Mouse (Mus musculus): ENCODE results near the gene Rapgef2.
A peak's percentile ranks its signal among the peaks of the same experiment; 100 is the strongest.
"Not testable (repeated sequence)": the region's sequence is repeated elsewhere in the genome, so short reads cannot be mapped to it uniquely, and the experiment has no call there.

Rapgef2 gene

GRCm38 (mm10) chr3:79196708-79197437, 89.4 kb downstream of the Rapgef2 start:
- DNase-seq = no peak

GRCm38 (mm10) chr3:79195280-79195679, 91.0 kb downstream of the Rapgef2 start:
- DNase-seq = no peak

GRCm38 (mm10) chr3:79194111-79194793, 92.1 kb downstream of the Rapgef2 start:
- DNase-seq = no peak

DNA sequence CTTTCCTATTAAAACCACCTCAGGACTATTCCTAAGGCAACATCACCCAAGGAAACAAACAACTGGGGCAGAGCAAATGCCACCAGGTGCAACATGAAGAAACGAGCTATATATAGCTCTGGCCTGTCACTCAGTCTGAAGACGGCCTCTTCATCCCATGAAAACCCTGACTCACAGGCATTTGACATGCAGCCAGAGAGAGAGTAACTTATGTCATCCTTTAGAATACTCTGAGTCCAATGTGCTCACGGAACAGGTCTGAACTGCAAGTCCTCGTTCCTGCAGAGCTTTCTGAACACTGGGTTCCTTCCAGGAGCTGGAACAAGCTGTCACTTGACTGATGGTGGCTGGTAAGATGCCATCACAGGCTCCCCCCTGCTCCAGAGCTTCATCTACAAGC, 93.3 kb downstream of the Rapgef2 start:
- no peak for DNase-seq

- DNase-seq = no peak
Measured at GRCm38 (mm10) chr3:79191981-79192380, 94.3 kb downstream of the Rapgef2 start.

GRCm38 (mm10) chr3:79191471-79191870, 94.8 kb downstream of the Rapgef2 start:
- DNase-seq = no peak

GRCm38 (mm10) chr3:79190377-79190776, 95.9 kb downstream of the Rapgef2 start:
- DNase-seq = no peak

DNA sequence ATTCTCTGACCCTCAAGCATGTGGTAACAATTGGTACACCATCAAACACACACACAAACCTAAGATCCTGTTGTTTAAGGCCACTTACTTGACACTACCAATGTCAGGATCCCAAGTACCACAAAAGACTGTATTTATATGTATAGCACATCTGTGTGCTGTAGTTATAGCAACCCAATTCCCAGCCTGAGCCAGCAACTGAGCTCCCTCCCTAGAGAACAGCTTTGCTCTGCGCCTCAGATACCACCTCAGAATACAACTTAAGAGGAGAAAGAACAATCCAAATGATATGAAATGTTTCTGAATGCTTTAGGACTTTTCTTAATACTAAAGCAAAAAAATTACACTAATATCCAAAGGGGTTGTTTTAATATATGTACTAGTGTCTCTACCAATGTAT, 98.4 kb downstream of the Rapgef2 start:
- no peak for DNase-seq

GRCm38 (mm10) chr3:79182290-79182689, 104.0 kb downstream of the Rapgef2 start:
- DNase-seq = no peak

- no peak for DNase-seq
Measured at GRCm38 (mm10) chr3:79181248-79181991, 104.9 kb downstream of the Rapgef2 start.

DNA sequence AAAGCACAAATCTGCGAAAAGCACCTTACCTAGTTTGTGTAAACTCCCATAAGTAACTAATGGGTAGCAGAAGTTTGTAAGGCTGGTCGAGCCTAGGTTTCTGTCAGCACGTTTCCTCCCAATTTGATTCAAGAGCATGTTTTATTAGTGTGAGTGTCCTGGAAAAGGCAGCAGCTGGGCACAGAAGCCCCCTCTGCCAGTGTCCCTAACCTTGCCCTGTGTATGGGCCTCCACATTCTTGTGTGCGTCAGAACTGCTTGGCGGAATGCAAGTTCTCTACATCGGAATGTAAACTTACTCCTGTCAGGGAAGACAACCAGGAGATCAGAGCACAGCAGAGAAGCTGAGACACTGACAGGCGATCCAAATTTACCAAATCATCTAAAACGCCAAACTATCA, 106.2 kb downstream of the Rapgef2 start:
- DNase-seq = no peak

- no peak for DNase-seq
Measured at GRCm38 (mm10) chr3:79179499-79180053, 106.7 kb downstream of the Rapgef2 start.

DNA sequence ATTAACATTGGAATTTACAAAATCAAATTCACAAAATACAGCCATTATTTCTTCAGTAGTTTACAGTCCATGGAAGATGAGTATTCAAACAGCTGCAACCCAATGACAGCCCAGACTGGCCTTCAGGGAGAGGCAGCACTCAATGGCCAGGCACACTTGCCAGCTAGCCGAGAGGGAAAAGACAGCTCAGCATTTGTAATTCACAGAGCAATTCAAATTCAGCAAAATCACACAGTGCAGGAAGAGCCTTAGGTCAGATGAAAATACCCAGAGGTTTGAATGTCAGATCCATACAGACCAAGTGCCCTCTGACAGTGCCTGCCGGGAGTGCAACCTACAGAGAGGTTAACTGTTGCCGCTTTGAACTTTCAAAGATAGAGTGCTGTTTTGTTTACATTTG, 107.6 kb downstream of the Rapgef2 start:
- no peak for DNase-seq

- DNase-seq = peak in 1 of 2 experiments; percentile 36
Measured at GRCm38 (mm10) chr3:79178070-79178469, 108.2 kb downstream of the Rapgef2 start.

GRCm38 (mm10) chr3:79177136-79177870, 109.0 kb downstream of the Rapgef2 start:
- DNase-seq = peak in 1 of 2 experiments; percentile 50

- DNase-seq = no peak
Measured at GRCm38 (mm10) chr3:79174168-79174567, 112.1 kb downstream of the Rapgef2 start.

DNA sequence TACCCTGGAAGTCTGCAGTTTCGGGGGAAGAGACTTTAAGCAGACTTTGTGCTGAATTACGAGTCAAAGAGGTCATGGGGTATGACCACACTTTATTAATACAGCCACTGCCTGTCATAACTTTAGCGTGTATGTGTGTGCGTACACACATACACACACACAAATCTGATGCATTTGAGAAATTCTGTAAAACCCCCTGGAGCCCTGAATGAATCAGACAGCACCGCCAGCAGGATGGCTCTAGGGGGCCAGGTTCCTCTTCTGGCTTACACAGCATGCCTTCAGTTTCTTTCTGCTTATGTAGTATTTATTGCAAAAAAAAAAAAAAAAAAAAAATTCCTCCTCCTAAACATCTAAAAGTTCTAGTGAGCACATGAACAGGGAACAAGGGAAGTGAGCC, 113.0 kb downstream of the Rapgef2 start:
- no peak for DNase-seq

GRCm38 (mm10) chr3:79171146-79171545, 115.2 kb downstream of the Rapgef2 start:
- not testable (repeated sequence) for DNase-seq

DNA sequence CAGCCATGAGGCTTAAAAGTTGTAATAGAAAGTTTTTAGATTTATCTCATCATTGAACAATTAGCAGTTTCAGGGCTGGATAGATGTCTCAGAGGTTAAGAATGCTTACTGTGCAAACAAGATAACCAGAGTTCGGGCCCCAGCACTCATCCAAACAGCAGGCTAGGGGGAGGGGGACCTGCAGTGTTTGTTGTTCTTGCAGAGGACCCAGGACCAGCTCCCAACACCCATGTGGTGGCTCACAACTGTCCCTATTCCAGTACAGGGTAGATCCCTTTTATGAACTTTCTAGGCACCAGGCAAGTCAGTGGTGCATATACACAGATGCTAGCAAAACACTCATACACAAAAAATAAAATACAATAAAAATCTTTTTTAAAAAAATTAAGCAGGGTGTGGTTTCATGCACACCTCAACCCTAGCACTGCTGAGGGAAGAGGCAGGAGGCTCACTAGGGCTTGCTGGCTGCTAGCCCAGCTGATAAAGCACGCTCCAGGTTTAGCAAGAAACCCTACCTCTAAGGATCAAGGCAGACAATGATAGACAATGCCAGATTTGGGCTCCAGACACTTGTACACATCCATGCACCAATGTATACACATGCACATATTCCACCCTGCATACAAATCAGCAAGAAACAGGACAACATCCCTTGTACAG, 118.0 kb downstream of the Rapgef2 start:
- DNase-seq = no peak

- no peak for DNase-seq
Measured at GRCm38 (mm10) chr3:79167586-79167985, 118.7 kb downstream of the Rapgef2 start.

DNA sequence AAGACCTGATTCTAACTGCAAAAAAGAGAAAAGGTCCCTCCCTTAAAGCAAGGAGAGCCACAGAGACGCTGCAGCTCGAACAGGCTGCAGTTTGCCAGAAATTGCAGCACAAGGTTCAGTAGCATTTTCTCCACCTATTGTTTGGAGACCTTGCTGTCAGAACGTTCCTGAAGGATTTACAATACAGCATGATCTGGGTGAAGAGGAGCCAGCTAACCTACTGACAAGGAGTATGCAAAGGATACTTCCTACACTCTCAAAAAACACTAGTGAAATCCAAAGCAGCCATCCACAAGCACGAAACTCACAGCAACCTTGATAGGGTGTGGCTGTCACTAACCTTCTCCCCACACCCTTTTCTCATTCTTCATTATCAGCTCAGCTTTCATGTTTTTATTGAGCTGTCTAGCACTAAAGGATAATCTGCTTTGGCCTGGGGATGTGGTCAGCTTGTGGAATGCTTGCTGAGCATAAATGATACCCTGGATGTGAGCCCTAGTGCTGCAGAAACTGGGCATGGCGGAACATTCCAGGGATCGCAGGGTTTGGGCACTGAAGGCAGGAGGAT, 124.4 kb downstream of the Rapgef2 start:
- no peak for DNase-seq
